Mouse (Mus musculus) adipocyte (in vitro differentiated cells): ENCODE measurements around the gene Cmtm2a.
A peak's percentile ranks its signal among the peaks of the same experiment; 100 is the strongest.
"Not testable (repeated sequence)": the region's sequence is repeated elsewhere in the genome, so short reads cannot be mapped to it uniquely, and the experiment has no call there.

Experiments
- DNase-seq: peaks from one replicate; pipeline ENCODE4 v3.0.0-alpha.2; 2016; ENCODE audit warnings: low spot score

The Cmtm2a gene

DNA sequence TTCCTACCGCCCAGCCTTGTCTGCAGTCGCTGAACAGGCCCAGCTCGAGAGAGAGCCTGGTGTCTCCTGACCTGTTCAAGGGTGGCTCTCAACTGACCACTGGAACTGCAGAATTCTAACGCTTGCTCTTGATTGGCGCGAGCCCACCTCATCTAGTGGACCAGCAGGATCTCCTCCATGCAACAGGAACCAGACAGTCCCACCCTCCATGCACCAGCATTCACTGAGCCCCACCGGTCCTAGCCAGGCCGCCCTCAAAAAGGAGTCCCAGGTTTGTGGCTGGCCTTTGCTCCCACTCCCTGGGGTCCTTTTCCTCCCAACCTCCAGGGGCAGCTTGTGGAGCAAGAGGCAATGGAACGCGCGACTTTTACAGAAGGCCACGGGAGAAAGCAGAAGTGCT, at the start of gene Cmtm2a:
Cmtm2a (minus strand) TSS at position 101 of the 400 bp plus-strand sequence.
- not testable (repeated sequence) for DNase-seq

- no peak for DNase-seq
Measured at GRCm38 (mm10) chr8:104342426-104342825, 49.4 kb upstream of the Cmtm2a start.

DNA sequence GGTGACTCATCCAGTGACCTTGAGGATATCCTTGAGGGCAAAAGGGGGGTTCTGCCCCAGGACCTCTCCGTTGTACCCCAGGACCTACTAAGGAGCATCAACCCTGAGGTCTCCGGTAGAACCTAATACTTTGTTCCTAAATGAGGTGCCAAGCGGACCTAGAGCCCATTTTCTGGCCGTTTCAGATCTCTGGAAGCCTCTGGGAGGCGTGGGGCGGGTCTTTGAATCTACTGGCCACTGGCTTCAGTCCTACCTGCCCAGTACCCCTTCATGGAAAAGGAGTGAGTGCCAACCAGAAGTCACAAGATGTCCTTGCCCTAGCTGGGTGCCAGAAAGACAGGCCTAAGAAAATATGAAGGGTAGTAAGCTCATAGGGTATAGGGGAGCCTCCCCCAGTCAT, 48.7 kb upstream of the Cmtm2a start:
- no peak for DNase-seq

DNA sequence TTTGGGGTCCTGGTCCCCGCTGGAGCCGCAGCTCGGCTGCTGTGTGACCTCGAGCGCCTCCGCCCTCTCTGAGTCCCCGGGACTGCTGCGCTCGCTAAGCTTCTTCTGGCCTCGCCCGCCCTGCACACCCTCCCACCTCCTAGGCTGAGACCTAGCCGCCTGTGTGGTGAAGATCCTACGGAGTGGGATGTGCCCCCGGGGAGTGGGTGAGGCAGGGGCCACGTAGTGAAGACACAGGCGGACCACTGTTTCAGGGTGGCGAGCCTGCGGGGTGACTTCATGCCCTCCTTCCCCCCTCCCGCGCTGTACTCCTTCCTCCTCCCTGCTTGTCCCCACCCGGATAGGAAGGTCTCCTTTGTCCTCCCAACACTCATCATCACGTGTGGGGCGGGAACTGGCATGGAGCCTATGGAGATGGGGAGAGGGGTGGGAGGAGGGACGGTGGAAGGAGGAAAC, 48.2 kb upstream of the Cmtm2a start:
- DNase-seq, result peak; percentile 81

DNA sequence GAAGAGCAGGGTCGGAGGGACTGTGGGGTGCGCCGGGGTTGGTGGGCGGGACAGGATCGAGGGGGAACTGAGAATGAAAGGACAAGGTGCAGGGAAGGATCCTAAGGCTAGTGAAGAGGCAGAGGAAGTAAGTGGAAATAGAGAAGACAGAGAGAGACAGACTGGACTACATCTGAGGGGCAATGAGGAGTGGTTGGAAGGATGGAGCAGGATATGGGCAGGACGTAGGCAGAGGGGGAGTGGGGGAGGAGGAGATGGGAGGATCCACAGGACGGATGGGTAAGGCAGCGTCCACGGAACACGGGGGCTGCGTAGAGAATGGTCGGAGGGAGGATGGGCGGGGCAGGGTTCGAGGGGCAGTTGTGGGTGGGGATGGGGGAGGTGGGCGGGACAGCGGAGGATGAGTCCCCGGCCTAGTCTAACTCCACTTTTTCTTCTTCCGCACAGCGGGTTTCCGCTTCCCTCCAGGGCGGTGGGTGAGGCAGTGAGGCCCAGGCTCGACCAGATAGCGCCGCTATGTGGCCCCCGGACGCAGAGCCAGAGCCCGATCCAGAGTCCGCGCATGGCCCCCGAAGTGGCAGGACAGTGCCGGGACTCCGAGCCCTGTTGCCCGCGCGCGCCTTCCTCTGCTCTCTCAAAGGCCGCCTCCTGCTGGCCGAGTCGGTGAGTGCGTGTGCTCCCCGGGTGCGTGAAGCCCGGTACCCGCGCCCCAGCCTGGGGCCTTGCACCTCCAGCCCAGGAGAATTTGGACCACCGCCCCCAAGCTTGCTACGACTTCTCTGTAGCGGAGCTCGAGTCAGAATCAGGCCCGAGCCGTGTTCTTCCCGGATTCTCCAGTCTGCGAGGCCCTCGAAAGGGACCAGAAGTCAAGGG, 47.5 kb upstream of the Cmtm2a start:
- DNase-seq, result peak; percentile 75

DNA sequence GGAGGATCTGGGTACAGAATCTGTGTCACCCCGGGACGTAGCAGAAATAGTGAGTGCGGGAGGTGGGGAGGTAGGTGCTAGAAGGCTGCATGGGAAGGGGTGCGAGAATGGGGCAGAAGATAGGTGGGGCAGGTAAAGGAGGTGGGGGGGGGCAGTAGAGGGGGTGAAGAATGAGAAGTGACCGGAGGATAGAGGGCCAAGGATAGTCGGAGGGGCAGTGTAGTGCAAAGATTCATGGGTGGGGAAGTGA, 46.9 kb upstream of the Cmtm2a start:
- no peak for DNase-seq

GRCm38 (mm10) chr8:104339229-104339982, 46.4 kb upstream of the Cmtm2a start, which contains the start of gene Cmtm3:
Gene Cmtm3, plus strand, starts transcription at chr8:104339410.
- peak; percentile 35 for DNase-seq

- no peak for DNase-seq
Measured at GRCm38 (mm10) chr8:104337890-104338289, 44.9 kb upstream of the Cmtm2a start.

- no peak for DNase-seq
Measured at GRCm38 (mm10) chr8:104336806-104337205, 43.8 kb upstream of the Cmtm2a start.

DNA sequence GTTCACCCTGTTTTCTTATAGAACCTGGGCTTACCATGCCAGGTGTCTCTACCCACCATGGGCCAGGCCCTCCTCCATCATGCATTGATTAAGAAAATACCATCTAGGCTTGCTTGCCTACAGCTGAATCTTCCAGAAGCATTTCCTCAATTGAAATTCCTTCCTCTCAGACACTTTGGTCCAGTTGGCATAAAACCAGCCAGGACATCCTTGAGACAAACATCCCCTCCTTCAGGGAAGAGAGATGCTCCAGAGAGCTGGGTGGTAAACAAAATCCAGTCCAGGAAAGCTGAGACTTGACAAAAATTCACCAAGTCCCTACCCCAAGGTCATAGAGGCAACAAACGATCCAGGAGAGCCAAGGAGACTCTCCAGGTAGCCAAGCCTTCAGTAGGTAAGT, 41.2 kb upstream of the Cmtm2a start:
- no peak for DNase-seq

- no peak for DNase-seq
Measured at GRCm38 (mm10) chr8:104333786-104334185, 40.8 kb upstream of the Cmtm2a start.

GRCm38 (mm10) chr8:104332665-104333631, 40.0 kb upstream of the Cmtm2a start:
- DNase-seq, result no peak

GRCm38 (mm10) chr8:104321930-104322329, 28.9 kb upstream of the Cmtm2a start, which contains the start of gene Cmtm2b:
Gene Cmtm2b, plus strand, starts transcription at chr8:104322230.
- DNase-seq, result not testable (repeated sequence)

GRCm38 (mm10) chr8:104321267-104321666, 28.3 kb upstream of the Cmtm2a start, which contains the start of gene Gm11020:
Gene Gm11020, plus strand, starts transcription at chr8:104321567.
- not testable (repeated sequence) for DNase-seq

DNA sequence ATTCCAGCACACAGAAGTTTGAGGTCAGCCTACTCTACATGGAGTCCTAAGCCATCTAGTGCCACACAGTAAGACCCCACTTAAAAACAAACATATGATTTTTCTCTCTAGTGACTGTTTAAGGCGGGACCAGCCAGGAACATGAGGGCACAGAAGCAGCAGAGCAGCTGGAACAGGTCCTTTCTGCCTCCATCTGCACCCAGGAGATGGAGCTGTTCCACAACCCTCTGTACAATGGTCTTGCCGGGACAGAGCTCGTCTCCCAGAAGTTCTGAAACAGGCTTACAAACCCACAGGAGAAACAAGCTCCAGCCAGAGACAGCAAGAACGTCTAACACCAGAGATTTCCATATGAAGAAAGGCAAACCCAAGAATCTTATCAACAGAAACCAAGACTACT, 20.3 kb upstream of the Cmtm2a start:
- peak; percentile 22 for DNase-seq

DNA sequence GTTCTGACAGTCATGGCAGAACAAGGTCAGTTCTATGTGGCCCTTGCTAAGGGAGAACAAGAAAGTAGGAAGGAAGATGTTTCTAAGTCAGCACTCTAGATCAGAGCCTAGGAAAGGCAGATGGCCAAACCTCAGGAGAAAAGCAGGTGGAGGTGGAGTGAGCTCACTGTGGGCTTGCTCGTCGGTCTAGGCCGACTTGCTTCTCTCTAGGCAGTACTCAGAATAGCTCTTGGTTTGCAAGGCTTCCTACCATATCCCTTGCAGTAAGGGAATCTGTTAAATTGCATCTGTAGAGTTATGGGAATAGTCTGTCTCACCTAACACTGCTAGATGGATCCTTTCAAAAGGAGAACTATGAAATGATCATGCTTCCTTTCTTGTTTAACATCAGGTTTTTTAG, 19.0 kb upstream of the Cmtm2a start:
- DNase-seq, result not testable (repeated sequence)

DNA sequence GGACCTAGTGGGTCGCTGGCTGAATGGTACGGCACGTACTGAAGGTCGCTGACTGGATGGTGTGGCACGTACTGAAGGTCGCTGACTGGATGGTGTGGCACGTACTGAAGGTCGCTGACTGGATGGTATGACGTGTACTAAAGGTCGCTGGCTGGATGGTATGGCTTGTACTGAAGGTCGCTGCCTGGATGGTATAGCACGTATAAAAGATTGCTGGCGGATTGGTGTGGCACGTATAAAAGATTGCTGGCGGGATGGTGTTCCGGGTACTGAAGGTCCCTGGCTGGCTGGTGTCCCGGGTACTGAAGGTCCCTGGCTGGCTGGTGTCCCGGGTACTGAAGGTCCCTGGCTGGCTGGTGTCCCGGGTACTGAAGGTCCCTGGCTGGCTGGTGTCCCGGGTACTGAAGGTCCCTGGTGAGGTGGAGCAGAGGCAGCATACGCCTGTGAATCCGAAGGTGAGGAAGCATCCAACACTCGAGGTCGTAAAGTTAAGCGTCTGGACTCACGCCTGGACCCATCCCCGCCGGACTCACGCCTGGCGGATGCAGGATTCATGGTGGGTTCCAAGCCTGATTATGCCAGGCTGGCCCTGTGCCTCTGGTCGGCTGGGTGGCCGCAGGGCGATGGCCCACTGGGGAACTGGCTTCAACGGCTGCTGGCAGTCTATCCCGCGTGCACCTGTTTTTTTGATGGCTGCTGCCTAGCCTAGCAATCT, 16.6 kb upstream of the Cmtm2a start, which contains the start of the genes Gm45711 and Cmtm1:
Gm45711 (minus strand) TSS at position 641 of the 715 bp plus-strand sequence.
Cmtm1 (minus strand) TSS at position 705 of the 715 bp plus-strand sequence.
- DNase-seq, result not testable (repeated sequence)

GRCm38 (mm10) chr8:104308341-104308740, 15.4 kb upstream of the Cmtm2a start:
- DNase-seq, result not testable (repeated sequence)

DNA sequence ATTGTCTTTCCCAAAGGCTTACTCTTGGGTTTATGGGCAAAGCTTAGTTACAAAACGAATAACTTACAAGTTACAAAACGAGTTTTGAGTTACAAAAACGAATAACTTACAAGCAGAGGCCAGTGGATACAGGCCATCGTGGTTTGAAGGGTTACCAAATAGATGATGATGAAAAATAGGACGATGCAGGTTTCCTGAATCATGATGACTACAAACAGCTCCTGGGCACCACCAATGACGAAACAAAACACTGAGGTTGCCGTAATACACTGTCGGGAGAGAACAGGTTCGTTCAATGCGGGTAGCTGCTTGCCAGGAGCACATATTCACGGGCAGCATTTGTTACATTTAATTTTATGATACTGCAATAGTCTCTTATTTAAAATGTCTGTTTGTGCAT, 12.0 kb upstream of the Cmtm2a start:
- no peak for DNase-seq

GRCm38 (mm10) chr8:104302536-104302935, 9.6 kb upstream of the Cmtm2a start:
- not testable (repeated sequence) for DNase-seq

DNA sequence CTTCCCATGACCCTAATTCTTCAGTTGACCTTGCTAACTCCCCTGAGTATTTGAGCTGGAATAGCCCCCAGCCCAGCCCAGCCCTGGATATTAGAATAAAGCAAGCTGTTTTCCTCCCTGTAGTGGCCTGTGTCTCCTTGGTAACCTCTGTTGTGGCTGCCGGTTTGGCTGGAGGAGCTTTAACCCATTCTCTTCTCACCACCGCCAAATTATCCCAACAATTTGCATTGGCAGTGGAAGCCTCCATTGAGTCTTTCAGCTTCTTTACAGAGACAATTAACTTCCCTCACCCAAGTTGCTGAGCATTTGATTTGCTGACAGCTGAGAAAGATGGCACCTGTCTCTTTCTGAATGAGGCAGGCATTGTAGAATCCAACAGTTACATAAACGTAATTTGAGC, 8.6 kb upstream of the Cmtm2a start:
- not testable (repeated sequence) for DNase-seq
